ENCODE assay signal across 10 mouse cellular contexts in the genomic region with DNA sequence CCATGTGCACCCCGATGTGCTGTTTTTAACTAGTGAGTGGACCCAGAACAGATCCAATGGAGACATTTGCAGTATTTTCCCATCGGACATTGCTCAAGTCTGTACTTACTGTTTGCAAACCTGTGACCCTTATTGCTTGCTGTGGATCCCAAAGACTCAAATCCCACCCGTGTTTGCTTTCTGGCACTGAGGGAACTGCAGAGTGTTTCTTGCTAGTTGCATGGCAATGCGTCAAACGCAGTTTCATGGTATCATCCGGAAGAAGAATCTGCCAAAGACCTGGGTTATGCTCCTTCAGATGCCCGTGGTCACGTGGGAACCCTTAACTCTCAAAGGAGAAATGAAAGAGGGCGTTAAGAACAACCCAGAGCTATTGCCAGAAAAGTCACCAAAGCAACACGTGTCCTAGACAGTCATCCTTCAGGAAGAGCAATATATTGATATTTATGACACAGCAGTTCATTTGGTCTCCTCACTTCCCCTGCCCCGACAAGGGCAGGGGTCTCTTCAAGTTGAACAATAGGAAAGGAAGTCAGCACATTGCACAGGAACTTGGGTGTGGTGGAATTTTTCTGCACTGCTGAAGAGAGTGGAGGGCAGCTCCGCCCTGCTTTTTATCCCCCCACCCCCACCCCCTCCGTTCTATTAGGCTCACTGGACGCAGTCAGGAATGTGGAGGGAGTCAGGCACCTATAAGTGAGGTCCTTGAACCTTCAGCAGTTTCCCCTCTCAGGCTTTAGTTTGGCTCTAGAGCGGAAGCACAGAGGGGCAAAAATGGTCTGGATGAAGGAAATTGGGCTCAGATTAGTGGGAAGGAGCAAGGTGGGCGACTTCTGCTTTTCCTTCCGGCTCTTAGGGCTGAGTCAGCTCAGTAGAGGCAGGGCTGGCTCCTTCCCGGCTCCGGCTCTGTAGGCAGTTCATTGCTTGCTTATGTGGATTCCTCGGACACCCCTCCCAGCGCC. TPM values are rescaled to one million over a fixed set of nuclear protein-coding genes. Genes with fewer than 3 reads are reported as not detected.
DNase-seq lines count a peak whose midpoint lies in the region; ATAC-seq lines count a peak whose summit lies in the region.
"Had no signal": no experiment of that assay in that cellular context is flagged by ENCODE, and none has a peak within 500 bp of the region (broad histone marks: within the 10 kb centered on the region; RNA-seq: fewer than 3 reads in every experiment).

No protein-coding gene starts in this region.

- H3K27me3 ChIP-seq in limb, embryonic 10.5 days (ENCODE audit: low read depth, poor library complexity, severe bottlenecking) = no peaks in the 10 kb centered on the region
- H3K27me3 ChIP-seq: embryonic facial prominence, embryonic 13.5 days; midbrain, embryonic 12.5 days had no signal

- no peaks in the 10 kb centered on the region for H3K36me3 ChIP-seq in limb, embryonic 10.5 days
- H3K36me3 ChIP-seq: embryonic facial prominence, embryonic 13.5 days; midbrain, embryonic 12.5 days had no signal

- no peak overlapping the region for H3K4me3 ChIP-seq in limb, embryonic 10.5 days
- H3K4me3 ChIP-seq: embryonic facial prominence, embryonic 13.5 days; midbrain, embryonic 12.5 days had no signal

- WGBS in limb, embryonic 10.5 days = 82% methylated on average over 21 of the region's 21 CpGs

- H3K9me3 ChIP-seq in limb, embryonic 10.5 days (replicated peaks) = no peaks in the 10 kb centered on the region
- H3K9me3 ChIP-seq: midbrain, embryonic 12.5 days had no signal

- peak overlapping the region; percentile 56 for H3K27ac ChIP-seq in limb, embryonic 10.5 days
- H3K27ac ChIP-seq: embryonic facial prominence, embryonic 13.5 days; midbrain, embryonic 12.5 days had no signal

- ATAC-seq in common myeloid progenitor, adult 5-6 weeks (replicated peaks; ENCODE audit: low read depth, poor library complexity, severe bottlenecking) = peak; percentile 56; the same call in 1 of the 2 replicates

- H3K4me1 ChIP-seq in limb, embryonic 10.5 days = peaks cover 39% of the 10 kb centered on the region
- H3K4me1 ChIP-seq: midbrain, embryonic 12.5 days had no signal

- peak; percentile 1 for DNase-seq in kidney, adult 9 months
- no peak for DNase-seq in kidney, adult 11 months
- peak; percentile 28 for DNase-seq in limb, embryonic 10.5 days (ENCODE audit: low spot score)
- DNase-seq in naive thymus-derived CD4-positive, alpha-beta T cell, adult 2 months (ENCODE audit: low read depth) = peak; percentile 52
- DNase-seq in spleen, postnatal 14 days (ENCODE audit: low spot score in 2 of 2) = no peak
- DNase-seq in urinary bladder, postnatal 10 days (ENCODE audit: low spot score) = no peak
- DNase-seq: gastrocnemius, postnatal 14 days had no signal

RNA-seq across cellular contexts. Expression of a gene that starts 32.4 kb away (rescaled TPM):
- total RNA-seq in common myeloid progenitor, adult 5-6 weeks (2017) = 1.6 and 3.5 TPM in 2 replicates
- 20.4 and 25.7 TPM in 2 replicates for polyA plus RNA-seq in limb, embryonic 10.5 days (2016; fragmentation: Nextera tagmentation; extraction: Ambion mirVana)

Comparison
In these comparisons a context has a peak if more than half of its experiments do, and no peak if none do; other contexts are left out.
1. DNase-seq: peak in kidney, adult 9 months (single experiment), limb, embryonic 10.5 days (single experiment) and naive thymus-derived CD4-positive, alpha-beta T cell, adult 2 months (single experiment); none in kidney, adult 11 months (single experiment), spleen, postnatal 14 days (0 of 2) and urinary bladder, postnatal 10 days (single experiment).